Mouse (Mus musculus) liver, embryonic 14.5 days (tissue): ENCODE data around the gene Spindoc.

Experiments
- CTCF ChIP-seq: IDR thresholded peaks from 2 replicates; pipeline ENCODE4 v1.5.1; 2016; ENCODE audit warnings: antibody characterized with exemption, low read depth, control low read depth
- EP300 ChIP-seq: IDR thresholded peaks from 2 replicates; pipeline ENCODE4 v1.6.1; 2016; ENCODE audit warnings: antibody characterized with exemption, low read depth

DNA sequence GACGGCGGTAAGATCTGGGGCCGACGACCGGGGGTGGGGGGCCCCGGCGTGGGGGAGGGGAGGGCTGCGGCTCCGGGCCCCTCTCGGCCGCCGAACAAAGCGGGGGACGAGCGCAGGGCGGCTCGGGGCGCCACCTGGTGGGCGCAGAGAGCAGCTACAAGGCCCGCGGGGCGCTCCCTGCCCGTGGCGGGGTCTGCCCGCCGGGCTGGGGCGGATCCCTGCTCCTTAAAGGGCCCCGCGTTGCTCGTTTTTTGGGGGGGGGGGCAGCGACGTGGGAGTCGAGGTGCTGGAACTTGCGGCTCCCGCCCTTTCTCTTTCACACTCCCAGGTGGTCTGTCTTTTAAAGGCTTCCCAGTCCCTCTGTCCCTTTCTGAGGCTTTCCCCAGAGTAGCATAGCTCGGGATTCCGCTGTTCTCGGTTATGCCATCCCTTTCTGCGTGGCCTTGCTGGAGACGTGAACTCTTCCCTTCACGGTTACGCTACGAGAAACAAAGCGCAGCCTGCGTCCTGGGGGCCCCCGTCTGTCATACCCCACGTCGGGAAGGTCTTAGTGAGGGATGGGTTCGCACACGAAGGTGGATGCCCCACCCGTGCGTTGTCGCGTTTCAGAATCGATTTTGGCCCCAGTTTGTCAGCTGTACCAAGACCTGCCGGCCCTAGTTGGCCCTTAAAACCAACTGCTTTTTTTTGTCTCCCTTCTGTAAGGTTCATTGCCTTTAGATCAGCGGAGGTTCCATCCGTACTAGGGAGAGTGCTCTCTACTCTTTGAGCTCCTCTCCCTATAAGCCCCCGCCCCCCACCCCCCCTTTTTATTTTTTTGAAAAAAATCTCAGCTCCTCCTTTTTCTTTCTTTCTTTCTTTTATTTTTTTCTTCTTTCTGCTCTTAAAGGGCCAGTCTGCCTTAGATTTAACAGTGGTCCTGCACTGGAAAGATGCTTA lies 35.4 kb upstream of the Spindoc start:
- TF ChIP-seq CTCF, result peak; percentile 73
- TF ChIP-seq EP300, result no peak
